Mouse (Mus musculus) midbrain, embryonic 14.5 days (tissue): ENCODE data around the gene Styk1. TPM values are rescaled to one million over a fixed set of nuclear protein-coding genes. Genes with fewer than 3 reads are reported as not detected.

ENCODE experiments used
- ATAC-seq: fragments of 200-750 bp; cut with Nextera tagmentation; 2 replicates; pipeline ENCODE4 v1.8.0; 2017; ENCODE audit warnings: moderate number of reproducible peaks, moderate library complexity; ENCODE audit not compliant: low FRiP score, low TSS enrichment
- DNase-seq: peaks from one replicate; pipeline ENCODE4 v3.0.0-alpha.2; 2015
- H3K27ac ChIP-seq: fragments of 300-500 bp; sonication (generic); replicated peaks from 2 replicates; pipeline ENCODE4 v1.5.1; 2014; ENCODE audit warnings: mild to moderate bottlenecking, low read depth, low read length, moderate library complexity
- H3K27me3 ChIP-seq: fragments of 300-500 bp; sonication (generic); 2 replicates; pipeline ENCODE4 v1.6.1; 2014; ENCODE audit warnings: low read length, control low read depth, mixed read lengths; ENCODE audit not compliant: control insufficient read depth, insufficient read depth
- H3K36me3 ChIP-seq: fragments of 300-500 bp; sonication (generic); 2 replicates; pipeline ENCODE4 v1.6.1; 2014; ENCODE audit warnings: low read length, control low read depth; ENCODE audit not compliant: control insufficient read depth, insufficient read depth
- H3K4me1 ChIP-seq: fragments of 300-500 bp; sonication (generic); 2 replicates; pipeline ENCODE4 v1.6.1; 2014; ENCODE audit warnings: mild to moderate bottlenecking, antibody characterized with exemption, low read length, control low read depth; ENCODE audit not compliant: control insufficient read depth, insufficient read depth
- H3K4me2 ChIP-seq: fragments of 300-500 bp; sonication (generic); 2 replicates; pipeline ENCODE4 v1.6.1; 2014; ENCODE audit warnings: mild to moderate bottlenecking, low read length, moderate library complexity
- H3K4me3 ChIP-seq: fragments of 300-500 bp; sonication (generic); replicated peaks from 2 replicates; pipeline ENCODE4 v1.5.1; 2014; ENCODE audit warnings: low read depth, low read length
- H3K9ac ChIP-seq: fragments of 300-500 bp; sonication (generic); replicated peaks from 2 replicates; pipeline ENCODE4 v1.6.1; 2014; ENCODE audit warnings: mild to moderate bottlenecking, low read length, moderate library complexity
- H3K9me3 ChIP-seq: fragments of 300-500 bp; sonication (generic); 2 replicates; pipeline ENCODE4 v1.6.1; 2016; ENCODE audit warnings: low read length, control low read depth, mixed read lengths; ENCODE audit not compliant: control insufficient read depth
- WGBS: fragments of 180-500 bp; shearing (Covaris S2); extraction: QIAGEN DNeasy Blood & Tissue Kit; methylation state at CpG from one replicate; pipeline ENCODE4 v1.1.7; 2014; 5-methylcytosine and 5-hydroxymethylcytosine counted together
- polyA plus RNA-seq: library from polyadenylated mRNA; unstranded; fragments of >200 nt; fragmentation: Nextera tagmentation; extraction: Ambion mirVana; gene quantifications from 2 replicates; pipeline ENCODE4 v1.2.1, GENCODE M21; 2014

Styk1 gene
- polyA plus RNA-seq, 1 experiment from 2014 or later = 2.6 TPM

DNA sequence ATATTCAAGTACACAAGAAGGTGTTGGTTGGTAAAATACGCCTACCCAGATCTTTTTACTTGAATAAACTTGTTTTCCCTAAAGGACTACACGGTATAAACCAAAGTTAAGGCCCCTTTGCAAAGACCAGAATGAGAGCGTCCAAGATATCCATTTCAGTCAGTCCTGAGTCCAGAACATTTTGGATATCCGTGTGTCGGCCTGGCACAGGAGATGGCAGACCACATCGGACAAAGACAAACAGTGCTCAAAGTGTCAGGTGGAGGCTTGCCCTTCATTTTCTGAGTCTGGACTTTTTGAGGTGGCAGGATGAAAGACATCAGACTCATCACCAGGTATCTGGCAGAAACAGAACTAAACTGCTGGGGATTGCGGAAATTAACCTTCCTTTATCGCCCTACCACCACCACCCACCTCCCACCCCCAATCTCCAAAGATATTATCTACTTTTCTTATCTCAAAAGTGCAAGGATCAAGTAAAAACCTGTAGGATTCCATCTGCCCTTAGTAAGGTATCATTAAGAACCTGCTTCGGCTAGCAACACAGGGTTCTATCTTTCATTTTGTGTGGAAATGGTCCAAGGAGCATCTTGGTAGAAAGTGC, 33.1 kb upstream of the Styk1 start:
- ATAC-seq (no peak), DNase-seq (no peak)
- Histone ChIP-seq H3K36me3 (no peaks in the 10 kb centered on the region), H3K27ac (no peak overlapping the region), H3K9me3 (no peaks in the 10 kb centered on the region), H3K4me1 (peaks cover 20% of the 10 kb centered on the region), H3K27me3 (0 out of 2 replicates have a peak, but pooled peaks cover 4% of the 10 kb centered on the region), H3K4me3 (peak overlapping the region; percentile 63), H3K9ac (peak overlapping the region; percentile 88; the same call in 1 of the 2 replicates), H3K4me2 (peak overlapping the region; percentile 86)
- WGBS = 51% methylated on average over 9 of the region's 9 CpGs

GRCm38 (mm10) chr6:131385469-131385868, 32.1 kb upstream of the Styk1 start:
- WGBS = 93% methylated on average over 1 of the region's 1 CpGs
- ATAC-seq (no peak), DNase-seq (no peak)
- Histone ChIP-seq H3K4me2 (no peak overlapping the region), H3K9ac (no peak overlapping the region), H3K36me3 (no peaks in the 10 kb centered on the region), H3K4me1 (peaks cover 20% of the 10 kb centered on the region), H3K4me3 (no peak overlapping the region), H3K9me3 (no peaks in the 10 kb centered on the region), H3K27ac (no peak overlapping the region), H3K27me3 (0 out of 2 replicates have a peak, but pooled peaks cover 4% of the 10 kb centered on the region)

DNA sequence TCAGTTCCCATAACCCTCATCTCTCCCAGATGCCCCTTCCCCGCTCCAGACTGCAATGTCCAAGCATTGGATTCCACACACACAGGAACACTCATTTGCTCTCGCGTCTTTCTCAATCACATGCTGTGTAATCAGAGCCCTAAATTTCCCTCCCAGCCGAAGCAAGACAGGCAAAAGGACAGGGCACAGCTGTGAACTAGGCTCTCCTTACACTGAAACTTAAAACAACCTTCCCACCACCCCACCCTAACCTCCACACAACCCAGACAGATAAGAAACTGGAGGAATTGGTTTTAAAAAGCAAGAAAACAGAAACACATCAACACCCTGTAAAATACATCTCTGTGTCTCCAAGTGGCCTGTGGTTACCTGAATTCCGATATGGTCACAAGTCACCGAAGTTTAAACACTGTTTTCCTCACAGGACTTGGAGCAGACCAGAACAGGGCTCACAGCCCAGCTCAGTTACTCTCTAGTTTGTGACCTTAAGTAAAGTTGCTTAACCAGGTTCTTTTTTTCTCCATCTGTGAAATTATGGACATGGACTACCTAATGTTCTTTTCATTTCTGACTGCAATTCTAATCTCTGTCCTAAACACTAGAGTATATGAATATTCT, 30.4 kb upstream of the Styk1 start:
- Histone ChIP-seq H3K9ac (no peak overlapping the region), H3K27me3 (no peaks in the 10 kb centered on the region), H3K4me2 (no peak overlapping the region), H3K4me3 (no peak overlapping the region), H3K9me3 (no peaks in the 10 kb centered on the region), H3K4me1 (peaks cover 18% of the 10 kb centered on the region), H3K27ac (no peak overlapping the region), H3K36me3 (peaks cover 15% of the 10 kb centered on the region)
- DNase-seq = no peak
- ATAC-seq = no peak
- 67% methylated on average over 6 of the region's 6 CpGs for WGBS

GRCm38 (mm10) chr6:131382984-131383337, 29.6 kb upstream of the Styk1 start:
- H3K27ac ChIP-seq = no peak overlapping the region
- no peak overlapping the region for H3K4me2 ChIP-seq
- DNase-seq = no peak
- H3K36me3 ChIP-seq = peaks cover 22% of the 10 kb centered on the region
- peaks cover 15% of the 10 kb centered on the region; the same call in 1 of the 2 replicates for H3K4me1 ChIP-seq
- H3K9ac ChIP-seq = no peak overlapping the region
- no peaks in the 10 kb centered on the region for H3K27me3 ChIP-seq
- no peak for ATAC-seq
- 75% methylated on average over 3 of the region's 3 CpGs for WGBS
- no peaks in the 10 kb centered on the region for H3K9me3 ChIP-seq
- H3K4me3 ChIP-seq = no peak overlapping the region

DNA sequence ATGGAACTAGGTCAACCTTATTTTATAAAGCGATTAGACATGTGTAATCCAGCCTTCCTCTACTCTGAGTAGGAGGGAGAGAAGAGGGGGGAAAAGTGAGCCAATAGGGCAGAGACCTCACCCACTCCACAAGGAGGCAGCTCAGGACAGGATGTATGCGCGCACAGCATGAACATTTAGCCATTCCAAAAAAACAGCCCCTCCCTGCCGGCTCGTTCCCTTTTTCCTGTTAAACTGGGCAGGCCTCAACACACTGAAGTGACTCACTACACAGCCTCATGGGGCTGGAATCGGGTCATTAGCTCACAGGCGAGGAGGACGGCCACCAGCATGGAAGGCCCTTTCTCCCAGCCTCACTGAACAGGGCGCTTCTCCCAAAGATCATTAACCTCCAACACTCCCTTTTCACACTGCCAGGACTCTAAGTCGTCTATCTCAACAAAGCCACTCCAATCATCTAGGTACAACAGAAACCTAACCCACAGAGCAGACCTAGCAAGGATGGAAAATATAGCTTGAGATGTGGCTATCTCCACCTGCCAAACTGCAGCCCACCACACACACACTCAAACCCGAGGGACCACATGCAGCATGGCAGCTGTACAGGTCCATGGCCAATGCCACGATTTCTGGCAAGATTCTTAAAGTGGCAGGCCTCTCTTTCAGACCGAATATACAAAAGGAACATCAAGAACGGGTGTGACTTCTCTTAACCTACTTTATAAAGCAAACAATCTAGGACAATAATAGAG, 29.0 kb upstream of the Styk1 start:
- peaks cover 28% of the 10 kb centered on the region for H3K36me3 ChIP-seq
- H3K27me3 ChIP-seq = no peaks in the 10 kb centered on the region
- no peak overlapping the region for H3K27ac ChIP-seq
- no peak overlapping the region for H3K4me2 ChIP-seq
- H3K4me3 ChIP-seq = no peak overlapping the region
- WGBS = 59% methylated on average over 14 of the region's 14 CpGs
- no peak overlapping the region for H3K9ac ChIP-seq
- no peaks in the 10 kb centered on the region for H3K9me3 ChIP-seq
- H3K4me1 ChIP-seq = peaks cover 15% of the 10 kb centered on the region; the same call in 1 of the 2 replicates
- DNase-seq (no peak), ATAC-seq (peak; percentile 16; the same call in 1 of the 2 replicates)

DNA sequence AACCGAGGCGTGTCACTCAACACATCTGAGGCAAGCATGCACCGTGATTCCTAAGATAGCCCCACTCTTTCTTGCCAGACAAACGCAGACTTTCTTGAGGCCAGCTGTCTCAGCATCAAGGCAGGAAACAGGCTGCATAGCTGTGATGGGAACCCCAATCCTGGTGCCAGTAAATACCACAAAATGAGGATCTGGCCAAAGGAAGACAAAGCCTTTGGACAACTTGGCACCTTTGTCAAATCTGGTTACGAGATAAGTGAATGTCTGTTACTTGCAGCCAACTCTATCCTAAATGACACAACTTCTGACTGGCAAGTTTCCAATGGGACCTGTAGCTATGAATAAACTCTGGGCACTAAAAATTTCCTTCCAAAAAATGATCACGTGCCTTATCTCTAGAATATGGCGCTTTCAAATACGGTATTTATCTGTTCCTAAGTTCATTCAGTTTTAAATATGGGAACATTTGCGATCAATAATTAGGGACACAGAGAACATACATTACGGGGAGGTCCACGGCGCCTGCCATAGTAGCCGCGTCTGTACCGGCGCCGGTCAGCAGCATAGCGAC, 25.5 kb upstream of the Styk1 start:
- H3K36me3 ChIP-seq = peaks cover 51% of the 10 kb centered on the region
- ATAC-seq (no peak), DNase-seq (no peak)

GRCm38 (mm10) chr6:131377378-131377777, 24.0 kb upstream of the Styk1 start:
- peaks cover 51% of the 10 kb centered on the region for H3K36me3 ChIP-seq

More for the DNA sequence above, 25.5 kb upstream of the Styk1 start:
- no peak overlapping the region for H3K4me2 ChIP-seq
- 97% methylated on average over 18 of the region's 18 CpGs for WGBS
- 0 out of 2 replicates have a peak, but pooled peaks cover 5% of the 10 kb centered on the region for H3K4me1 ChIP-seq
- no peak overlapping the region for H3K4me3 ChIP-seq
- H3K9me3 ChIP-seq = no peaks in the 10 kb centered on the region
- no peak overlapping the region for H3K27ac ChIP-seq
- H3K27me3 ChIP-seq = no peaks in the 10 kb centered on the region
- no peak overlapping the region for H3K9ac ChIP-seq

GRCm38 (mm10) chr6:131374594-131375340, 21.4 kb upstream of the Styk1 start:
- no peak for ATAC-seq
- Histone ChIP-seq H3K4me3 (no peak overlapping the region), H3K9me3 (no peaks in the 10 kb centered on the region), H3K27ac (no peak overlapping the region), H3K4me2 (no peak overlapping the region), H3K9ac (no peak overlapping the region), H3K27me3 (no peaks in the 10 kb centered on the region), H3K36me3 (peaks cover 53% of the 10 kb centered on the region), H3K4me1 (no peaks in the 10 kb centered on the region)
- DNase-seq = no peak
- WGBS = 93% methylated on average over 13 of the region's 13 CpGs

More at GRCm38 (mm10) chr6:131377378-131377777, 24.0 kb upstream of the Styk1 start:
- no peak overlapping the region for H3K27ac ChIP-seq
- H3K9me3 ChIP-seq = no peaks in the 10 kb centered on the region
- 0 out of 2 replicates have a peak, but pooled peaks cover 1% of the 10 kb centered on the region for H3K4me1 ChIP-seq
- DNase-seq = no peak
- no peak overlapping the region for H3K4me2 ChIP-seq
- no peak overlapping the region for H3K9ac ChIP-seq
- H3K4me3 ChIP-seq = no peak overlapping the region
- ATAC-seq = no peak
- 97% methylated on average over 5 of the region's 5 CpGs for WGBS
- no peaks in the 10 kb centered on the region for H3K27me3 ChIP-seq
